Mouse (Mus musculus) testis, adult 2 months (tissue): ENCODE measurements at regions not wholly inside any gene's neighbourhood (a gene's known extent, or its start where the extent isn't known, plus 50 kb on each side); places are given as distances from the start of the nearest gene placed in this dataset.

Experiments used
- CTCF ChIP-seq: fragments of 200-500 bp; IDR thresholded peaks from 2 replicates; pipeline ENCODE4 v1.5.1; 2012; ENCODE audit warnings: low read depth, mild to moderate bottlenecking, inconsistent platforms, low read length, moderate library complexity; ENCODE audit not compliant: control insufficient read depth, insufficient read depth, insufficient replicate concordance
- POLR2A ChIP-seq: fragments of 200-500 bp; IDR thresholded peaks from 2 replicates; pipeline ENCODE4 v1.6.1; 2012; ENCODE audit warnings: low read depth, mild to moderate bottlenecking, inconsistent platforms, low read length, moderate library complexity; ENCODE audit not compliant: control insufficient read depth

DNA sequence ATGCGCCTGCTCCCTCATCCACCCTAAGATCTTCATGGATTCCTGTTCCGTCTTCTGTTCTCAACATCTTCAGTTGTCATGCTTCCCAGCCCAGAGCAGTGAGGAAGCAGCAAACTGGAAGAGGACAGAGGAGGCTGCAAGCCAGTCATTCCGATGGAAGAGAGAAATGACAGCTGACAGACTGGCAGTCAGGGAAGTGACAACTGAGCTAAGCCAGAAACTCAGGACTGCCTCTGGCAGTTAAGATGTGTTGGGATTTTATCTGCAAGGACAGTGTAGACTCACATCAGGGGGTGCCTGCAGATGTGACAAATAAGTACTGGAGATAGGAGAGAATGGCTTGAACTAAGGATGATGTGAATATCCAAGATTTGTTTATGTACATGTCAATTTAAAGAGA is 106.1 kb upstream of the Fam92a start:
- no peak for TF ChIP-seq CTCF
- TF ChIP-seq POLR2A = no peak
